In the genomic region with DNA sequence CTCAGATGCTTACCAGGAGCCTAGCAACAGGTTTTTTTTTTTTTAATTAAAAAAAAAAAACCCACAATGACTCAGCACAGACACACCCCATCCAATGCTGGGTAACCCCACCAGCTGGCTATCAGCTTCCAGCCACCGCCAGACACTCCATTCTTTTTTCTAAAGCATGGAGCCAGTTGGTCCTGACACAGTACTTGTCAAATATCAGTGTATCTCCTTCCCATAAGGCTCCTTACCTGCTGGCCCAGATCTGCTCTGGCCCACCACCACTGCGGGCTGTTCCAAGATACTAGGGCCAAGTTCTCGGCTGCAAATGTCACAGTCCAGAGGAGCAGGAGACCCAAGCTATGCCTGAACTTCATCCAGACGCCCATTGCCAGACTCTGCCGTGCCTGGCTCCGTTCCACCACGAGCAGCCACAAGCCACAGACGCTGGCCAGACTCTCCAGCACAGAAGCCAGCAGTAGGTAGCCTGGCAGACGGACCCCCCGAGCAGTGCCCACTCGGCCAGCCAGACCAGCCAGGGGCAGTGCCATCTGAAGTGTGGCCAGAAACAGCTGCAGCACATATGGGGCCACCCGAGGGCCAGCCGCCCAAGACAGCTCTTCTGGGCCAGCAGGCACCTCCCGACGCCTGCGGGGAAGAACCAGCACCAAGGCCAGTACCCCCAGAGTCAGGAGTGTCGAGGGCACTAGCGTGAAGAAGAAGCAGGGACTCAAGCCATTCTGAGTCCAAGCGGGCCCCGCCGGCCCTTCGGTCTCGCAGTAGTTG, we compare ENCODE assay signal across 1 mouse cellular context.
TF ChIP-seq lines count a peak whose summit lies in the region.

No protein-coding gene starts in this region.

TF ChIP-seq in MEL, 35 proteins besides CTCF, POLR2A, EP300 and RAD21 (continued from another document):
- TF ChIP-seq MAZ (IDR thresholded peaks at IDR 0.05; ENCODE audit: low read depth, low read length) (0 out of 2 replicates have a peak, but pooled peaks have one; percentile 7), USF2 (IDR thresholded peaks at IDR 0.05; ENCODE audit: borderline replicate concordance in 1 of 2, insufficient read depth in 1 of 2, low read depth in 1 of 2, low read length in 2 of 2) (no peak), TBP (IDR thresholded peaks at IDR 0.05; ENCODE audit: low read depth, low read length) (peak; percentile 55; the same call in 1 of the 2 replicates), ZKSCAN1 (IDR thresholded peaks at IDR 0.05; ENCODE audit: low read depth, low read length) (no peak; the same call in 1 of the 2 replicates), MYB (IDR thresholded peaks at IDR 0.05; ENCODE audit: low read depth, low read length) (no peak), GABPA (IDR thresholded peaks at IDR 0.05; ENCODE audit: low read depth, low read length) (peak; percentile 95), MAFK (IDR thresholded peaks at IDR 0.05; ENCODE audit: borderline replicate concordance, low read depth, low read length) (peak; percentile 93), E2F4 (IDR thresholded peaks at IDR 0.05; ENCODE audit: borderline replicate concordance, low read depth, low read length) (no peak), CHD2 (IDR thresholded peaks at IDR 0.05; ENCODE audit: low read length) (no peak), MXI1 (IDR thresholded peaks at IDR 0.05; ENCODE audit: low read depth, low read length) (peak; percentile 93; the same call in 1 of the 2 replicates), RCOR1 (IDR thresholded peaks at IDR 0.05; ENCODE audit: low read depth, low read length) (no peak), ELF1 (IDR thresholded peaks at IDR 0.05; ENCODE audit: low read depth, low read length) (no peak), HCFC1 (IDR thresholded peaks at IDR 0.05; ENCODE audit: low read depth, low read length) (peak; percentile 50; the same call in 1 of the 2 replicates), UBTF (IDR thresholded peaks at IDR 0.05; ENCODE audit: borderline replicate concordance, insufficient read depth, low read depth, low read length) (no peak), MYC (IDR thresholded peaks at IDR 0.05; ENCODE audit: low read depth, low read length) (peak; percentile 67; the same call in 1 of the 2 replicates), CHD1 (IDR thresholded peaks at IDR 0.05; ENCODE audit: low read depth, low read length) (no peak), GATA1 (IDR thresholded peaks at IDR 0.05; ENCODE audit: low read depth, low read length) (peak; percentile 75), SIN3A (IDR thresholded peaks at IDR 0.05; ENCODE audit: low read length) (peak; percentile 100), TAL1 (IDR thresholded peaks at IDR 0.05; ENCODE audit: low read length) (peak; percentile 83), NRF1 (IDR thresholded peaks at IDR 0.05; ENCODE audit: insufficient read depth, low read depth, low read length, poor library complexity, severe bottlenecking) (no peak), ETS1 (IDR thresholded peaks at IDR 0.05; ENCODE audit: low read depth, low read length) (peak; percentile 100), ZMIZ1 (IDR thresholded peaks at IDR 0.05; ENCODE audit: low read depth, low read length) (no peak), POLR2AphosphoS5 (IDR thresholded peaks at IDR 0.05; ENCODE audit: borderline replicate concordance, low read depth, low read length) (no peak), ZC3H11A (IDR thresholded peaks at IDR 0.05; ENCODE audit: low read depth, low read length) (no peak), KAT2A (conservative IDR thresholded peaks at IDR 0.05; ENCODE audit: low read depth, low read length) (no peak), ZNF384 (IDR thresholded peaks at IDR 0.05; ENCODE audit: low read depth, low read length) (peak; percentile 100), USF1 (IDR thresholded peaks at IDR 0.05; ENCODE audit: low read depth, low read length) (no peak), MAX (IDR thresholded peaks at IDR 0.05; ENCODE audit: low read length) (peak; percentile 64; the same call in 1 of the 2 replicates)
